Mouse (Mus musculus): Measurements from ENCODE around the gene 4931406C07Rik.

Gene 4931406C07Rik

GRCm38 (mm10) chr9:15238297-15238990 lies 67.8 kb downstream of the 4931406C07Rik start:
- no peak for DNase-seq (ENCODE audit: low read depth, low spot score)

GRCm38 (mm10) chr9:15237516-15238296 lies 68.5 kb downstream of the 4931406C07Rik start:
- no peak for DNase-seq (ENCODE audit: low read depth, low spot score)

GRCm38 (mm10) chr9:15235986-15236385 lies 70.3 kb downstream of the 4931406C07Rik start:
- DNase-seq (ENCODE audit: low read depth, low spot score): no peak

GRCm38 (mm10) chr9:15233604-15234003 lies 72.6 kb downstream of the 4931406C07Rik start:
- no peak for DNase-seq (ENCODE audit: low read depth, low spot score)

Measured in c-Kit-negative CD71-positive TER-119-positive erythroid progenitor cells, embryonic 14.5 days (primary cell).